Mouse (Mus musculus) stomach, postnatal 0 days (tissue): ENCODE results near the gene Tbcel. TPM values are rescaled to one million over a fixed set of nuclear protein-coding genes. Genes with fewer than 3 reads are reported as not detected.

Experiments used
- ATAC-seq: fragments of 200-750 bp; cut with Nextera tagmentation; 2 replicates; pipeline ENCODE4 v1.8.0; 2017; ENCODE audit not compliant: low FRiP score, low TSS enrichment
- DNase-seq: peaks from one replicate; pipeline ENCODE4 v3.0.0-alpha.2; 2016; ENCODE audit warnings: low spot score
- H3K27ac ChIP-seq: fragments of 300-500 bp; sonication (generic); replicated peaks from 2 replicates; pipeline ENCODE4 v1.5.1; 2014; ENCODE audit warnings: mild to moderate bottlenecking, control low read depth
- H3K27me3 ChIP-seq: fragments of 300-500 bp; sonication (generic); 2 replicates; pipeline ENCODE4 v1.6.1; 2014; ENCODE audit warnings: low read length; ENCODE audit not compliant: control insufficient read depth, insufficient read depth
- H3K36me3 ChIP-seq: fragments of 300-500 bp; sonication (generic); 2 replicates; pipeline ENCODE4 v1.6.1; 2014; ENCODE audit warnings: low read length, mixed read lengths; ENCODE audit not compliant: control insufficient read depth, insufficient read depth
- H3K4me1 ChIP-seq: fragments of 300-500 bp; sonication (generic); replicated peaks from 2 replicates; pipeline ENCODE4 v1.6.1; 2014; ENCODE audit warnings: antibody characterized with exemption; ENCODE audit not compliant: control insufficient read depth, insufficient read depth
- H3K4me2 ChIP-seq: fragments of 300-500 bp; sonication (generic); replicated peaks from 2 replicates; pipeline ENCODE4 v1.6.1; 2014; ENCODE audit warnings: low read depth, mild to moderate bottlenecking, control low read depth, moderate library complexity
- H3K4me3 ChIP-seq: fragments of 300-500 bp; sonication (generic); 2 replicates; pipeline ENCODE4 v1.5.1; 2014; ENCODE audit warnings: low read depth, low read length, control low read depth
- H3K9ac ChIP-seq: fragments of 300-500 bp; sonication (generic); 2 replicates; pipeline ENCODE4 v1.6.1; 2014; ENCODE audit warnings: mild to moderate bottlenecking, low read length, control low read depth, mixed read lengths
- H3K9me3 ChIP-seq: fragments of 300-500 bp; sonication (generic); 2 replicates; pipeline ENCODE4 v1.6.1; 2016; ENCODE audit warnings: low read length; ENCODE audit not compliant: control insufficient read depth
- CTCF ChIP-seq: IDR thresholded peaks from 2 replicates; pipeline ENCODE4 v1.5.1; 2016; ENCODE audit warnings: antibody characterized with exemption, low read depth, mild to moderate bottlenecking, moderate library complexity
- EP300 ChIP-seq: optimal IDR thresholded peaks from 2 replicates; pipeline ENCODE3; 2016; ENCODE audit warnings: antibody characterized with exemption
- WGBS: fragments of 180-500 bp; shearing (Covaris S2); extraction: QIAGEN DNeasy Blood & Tissue Kit; methylation state at CpG from one replicate; pipeline ENCODE4 v1.1.7; 2014; 5-methylcytosine and 5-hydroxymethylcytosine counted together
- polyA plus RNA-seq: library from polyadenylated mRNA; unstranded; fragments of >200 nt; fragmentation: Nextera tagmentation; extraction: Ambion mirVana; gene quantifications from 2 replicates; pipeline ENCODE4 v1.2.1, GENCODE M21; 2015

The Tbcel gene
- polyA plus RNA-seq = 2.9 and 3.0 TPM in 2 replicates

DNA sequence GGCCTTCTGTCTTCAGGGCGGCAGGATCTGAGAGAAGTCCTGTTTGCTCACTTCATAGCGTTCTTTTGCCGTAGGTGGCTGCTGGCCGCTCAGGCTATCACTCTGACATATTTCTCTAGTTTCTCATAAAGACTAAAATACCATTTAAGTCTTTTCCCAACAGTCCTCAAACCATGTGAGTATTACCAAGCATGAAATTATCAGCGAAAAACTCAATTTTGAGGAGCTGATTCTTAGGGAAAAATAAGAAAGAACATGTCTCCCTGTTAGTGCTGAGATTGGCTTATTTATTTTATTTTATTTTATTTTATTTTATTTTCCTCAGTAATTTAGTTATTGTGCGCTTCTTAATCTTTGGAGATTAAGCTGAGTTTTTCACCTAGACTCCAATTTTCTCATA lies at the start of gene Tbcel:
Gene Tbcel (minus strand): TSS at position 101 of the 400 bp plus-strand sequence.
- no peaks in the 10 kb centered on the region for H3K27me3 ChIP-seq
- no peak within 1 kb of the TSS for H3K9ac ChIP-seq
- no peak within 1 kb of the TSS for H3K4me3 ChIP-seq
- no peaks in the 10 kb centered on the region for H3K4me1 ChIP-seq
- DNase-seq (no peak), ATAC-seq (no peak)
- no peak within 1 kb of the TSS for H3K4me2 ChIP-seq
- H3K36me3 ChIP-seq = no peaks in the 10 kb centered on the region
- no peaks in the 10 kb centered on the region for H3K9me3 ChIP-seq
- WGBS = 72% methylated on average over 6 of the region's 6 CpGs
- H3K27ac ChIP-seq = no peak within 1 kb of the TSS
- TF ChIP-seq CTCF (no peak), EP300 (no peak)

DNA sequence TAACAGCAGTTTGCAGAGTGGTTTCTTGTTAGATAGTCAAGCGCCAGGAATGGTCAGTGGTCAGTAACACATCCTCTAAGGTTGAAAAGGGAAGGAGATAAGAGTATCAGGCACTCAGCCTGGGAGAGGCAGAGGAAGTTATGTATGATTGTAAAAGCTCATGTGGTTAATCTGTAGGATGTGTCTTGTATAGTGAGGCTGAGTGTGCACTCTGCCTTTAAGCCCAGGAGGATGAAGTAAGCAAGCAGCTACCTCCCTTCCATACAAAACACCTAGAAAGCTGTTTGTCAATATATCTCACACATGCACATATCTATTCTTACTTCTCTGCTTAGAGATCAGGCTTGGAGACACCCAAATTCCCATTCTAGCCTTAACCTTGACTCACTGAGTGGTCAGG lies 47.6 kb upstream of the Tbcel start:
- no peaks in the 10 kb centered on the region for H3K9me3 ChIP-seq
- H3K36me3 ChIP-seq = no peaks in the 10 kb centered on the region
- no peak overlapping the region for H3K4me2 ChIP-seq
- no peak for TF ChIP-seq CTCF
- no peak for TF ChIP-seq EP300
- no peak overlapping the region for H3K4me3 ChIP-seq
- no peak overlapping the region for H3K9ac ChIP-seq
- DNase-seq (no peak), ATAC-seq (no peak)
- WGBS = 91% methylated on average over 1 of the region's 1 CpGs
- H3K27me3 ChIP-seq = no peaks in the 10 kb centered on the region
- no peaks in the 10 kb centered on the region for H3K4me1 ChIP-seq
- H3K27ac ChIP-seq = no peak overlapping the region

DNA sequence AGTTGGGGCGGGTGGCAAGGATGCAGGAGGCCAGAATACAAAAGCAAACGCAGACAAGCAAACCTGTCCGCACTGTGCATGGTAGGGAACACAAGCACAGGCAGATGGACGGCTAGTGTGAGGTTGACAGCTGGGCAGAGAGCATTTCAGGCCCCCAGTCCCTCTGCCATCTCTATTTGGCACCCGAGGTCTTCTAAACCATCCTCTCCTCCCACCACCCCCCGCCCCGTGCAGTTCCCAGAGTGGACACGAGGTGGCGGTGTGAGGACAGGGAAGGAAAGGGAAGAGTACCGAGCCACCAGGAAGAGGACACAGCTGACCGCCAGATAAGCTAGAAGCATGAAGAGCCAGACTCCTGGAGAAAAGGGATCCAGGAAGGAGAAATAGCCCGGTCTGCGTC lies 42.5 kb upstream of the Tbcel start:
- H3K4me2 ChIP-seq = no peak overlapping the region
- no peak overlapping the region for H3K27ac ChIP-seq
- H3K9me3 ChIP-seq = no peaks in the 10 kb centered on the region
- no peaks in the 10 kb centered on the region for H3K36me3 ChIP-seq
- ATAC-seq = 0 out of 2 replicates have a peak, but pooled peaks have one; percentile 51
- peak; percentile 78 for DNase-seq
- no peaks in the 10 kb centered on the region for H3K4me1 ChIP-seq
- no peak overlapping the region for H3K9ac ChIP-seq
- no peaks in the 10 kb centered on the region for H3K27me3 ChIP-seq
- TF ChIP-seq EP300 (no peak), CTCF (peak; percentile 95)
- 21% methylated on average over 13 of the region's 13 CpGs for WGBS
- H3K4me3 ChIP-seq = no peak overlapping the region

DNA sequence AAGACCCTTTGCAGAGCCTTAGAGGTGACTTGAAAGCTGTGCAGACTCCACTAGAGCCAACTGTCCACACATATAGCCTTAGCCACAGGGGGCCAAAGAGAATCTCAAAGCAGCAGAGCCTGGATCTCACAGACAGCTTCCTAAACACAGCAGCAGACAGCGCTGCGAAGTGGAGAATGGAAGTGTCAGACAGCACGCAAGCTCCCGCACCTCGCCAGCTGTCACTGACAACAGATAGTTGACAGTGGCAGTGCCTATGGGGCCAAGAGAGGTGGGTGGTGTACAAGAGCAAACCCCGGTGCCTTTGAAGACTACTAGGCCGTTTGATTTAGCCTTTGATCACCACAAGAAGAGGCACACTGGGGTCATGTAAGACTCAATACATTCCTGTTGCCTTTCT lies 41.4 kb upstream of the Tbcel start:
- ATAC-seq = no peak
- TF ChIP-seq CTCF (no peak), EP300 (no peak)
- Histone ChIP-seq H3K4me2 (no peak overlapping the region), H3K4me3 (no peak overlapping the region), H3K9ac (no peak overlapping the region), H3K9me3 (no peaks in the 10 kb centered on the region), H3K36me3 (no peaks in the 10 kb centered on the region), H3K27ac (no peak overlapping the region), H3K4me1 (no peaks in the 10 kb centered on the region), H3K27me3 (no peaks in the 10 kb centered on the region)
- DNase-seq = no peak
- WGBS = 56% methylated on average over 7 of the region's 7 CpGs

DNA sequence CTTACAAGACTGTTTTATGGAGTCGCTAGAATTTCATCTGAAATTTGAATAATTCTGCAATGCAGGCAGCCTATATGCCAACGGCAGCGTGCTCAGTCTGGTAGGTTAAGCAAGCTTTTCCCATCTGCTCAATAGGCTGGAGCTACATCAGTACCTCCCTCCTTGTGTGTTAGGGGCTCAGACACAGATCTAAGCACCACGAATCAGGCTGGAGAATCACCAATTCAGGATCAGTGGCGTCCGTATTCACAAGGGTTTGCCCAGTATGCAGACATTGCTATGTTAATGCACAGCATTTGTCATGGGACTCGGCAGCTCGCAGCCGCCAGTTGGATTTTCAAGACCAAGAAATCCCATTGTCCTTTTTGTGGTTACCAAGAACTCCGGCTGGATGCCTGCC lies 36.9 kb upstream of the Tbcel start:
- no peak overlapping the region for H3K27ac ChIP-seq
- H3K4me3 ChIP-seq = no peak overlapping the region
- ATAC-seq = no peak

DNA sequence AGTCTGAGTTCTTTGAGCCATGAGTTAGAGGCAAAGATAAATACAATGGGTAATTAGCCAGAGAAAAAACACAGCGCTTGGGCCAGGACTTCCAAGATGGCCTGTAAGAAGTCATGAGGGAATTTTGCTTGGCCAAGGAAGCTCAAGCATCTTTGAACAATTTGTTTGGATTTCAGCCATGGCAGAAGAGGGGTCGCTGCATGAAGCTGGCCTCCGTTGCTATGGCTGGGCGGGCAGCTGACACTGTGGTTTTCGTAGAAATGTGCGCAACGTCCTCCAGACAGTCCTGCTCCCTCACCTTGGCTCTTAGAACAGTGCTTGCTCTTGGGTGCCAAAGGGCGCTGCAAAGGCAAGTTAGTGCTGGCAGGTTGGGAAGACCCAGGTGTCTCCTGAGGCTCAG lies 25.9 kb upstream of the Tbcel start:
- Histone ChIP-seq H3K27me3 (no peaks in the 10 kb centered on the region), H3K4me2 (no peak overlapping the region), H3K36me3 (no peaks in the 10 kb centered on the region), H3K9ac (no peak overlapping the region), H3K4me3 (no peak overlapping the region), H3K4me1 (peaks cover 3% of the 10 kb centered on the region; the same call in 1 of the 2 replicates), H3K9me3 (no peaks in the 10 kb centered on the region), H3K27ac (no peak overlapping the region)
- no peak for ATAC-seq
- 85% methylated on average over 8 of the region's 8 CpGs for WGBS
- DNase-seq = no peak
- TF ChIP-seq EP300 (no peak), CTCF (no peak)

More for the DNA sequence above, 36.9 kb upstream of the Tbcel start:
- H3K36me3 ChIP-seq = no peaks in the 10 kb centered on the region
- H3K9me3 ChIP-seq = no peaks in the 10 kb centered on the region
- WGBS = 87% methylated on average over 10 of the region's 10 CpGs
- no peak overlapping the region for H3K9ac ChIP-seq
- DNase-seq = no peak
- H3K4me1 ChIP-seq = no peaks in the 10 kb centered on the region
- no peak for TF ChIP-seq CTCF
- TF ChIP-seq EP300 = no peak
- no peaks in the 10 kb centered on the region for H3K27me3 ChIP-seq
- H3K4me2 ChIP-seq = no peak overlapping the region
